Mouse (Mus musculus): ENCODE data around the gene Plcz1.
A peak's percentile ranks its signal among the peaks of the same experiment; 100 is the strongest.

Plcz1 gene

GRCm38 (mm10) chr6:140041357-140041756 lies at the start of gene Plcz1:
Gene Plcz1, minus strand, starts transcription at chr6:140041457.
- no peak for DNase-seq (ENCODE audit: low spot score)

DNA sequence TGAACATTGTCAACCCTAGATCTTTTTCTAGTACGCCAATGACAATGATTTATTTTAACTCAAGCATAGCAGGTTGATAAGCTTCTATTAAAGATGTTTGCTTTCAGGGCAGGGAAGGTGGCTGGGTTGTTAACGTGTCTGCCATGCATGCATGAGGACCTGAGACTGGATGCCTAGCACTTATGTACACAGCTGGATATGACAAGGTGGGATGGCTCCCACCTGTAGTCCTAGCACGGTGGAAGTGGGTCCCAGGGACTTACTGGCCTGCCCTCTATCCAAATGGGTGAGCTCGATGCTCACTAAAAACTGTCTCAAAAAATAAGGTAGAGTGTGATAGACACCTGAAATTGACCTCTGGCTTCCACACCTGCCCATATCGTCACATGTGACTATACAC lies 48.6 kb upstream of the Plcz1 start:
- DNase-seq (ENCODE audit: low spot score) = no peak

DNA sequence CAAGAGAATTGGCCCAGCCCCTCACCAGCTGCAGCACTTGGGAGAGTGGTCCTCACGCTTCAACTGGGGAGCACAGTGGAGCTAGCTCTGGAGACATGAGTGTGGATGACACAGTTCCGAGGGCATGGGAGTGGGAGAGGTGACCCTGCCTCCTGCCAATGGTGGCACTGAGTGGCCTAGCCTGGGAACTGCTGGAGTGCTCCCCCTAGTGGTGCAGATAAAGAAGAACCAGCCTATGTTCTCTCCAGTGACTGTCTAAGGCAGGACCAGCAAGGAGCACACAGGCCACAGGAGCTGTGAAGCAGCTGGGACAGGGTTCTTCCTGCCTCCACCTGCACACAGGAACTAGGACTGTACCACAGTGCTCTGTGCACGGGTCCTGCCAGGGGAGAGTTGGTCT lies 40.5 kb upstream of the Plcz1 start:
- DNase-seq (ENCODE audit: low spot score) = no peak

- DNase-seq (ENCODE audit: low spot score) = no peak
Observed at GRCm38 (mm10) chr6:140080933-140081332, 39.7 kb upstream of the Plcz1 start.

DNA sequence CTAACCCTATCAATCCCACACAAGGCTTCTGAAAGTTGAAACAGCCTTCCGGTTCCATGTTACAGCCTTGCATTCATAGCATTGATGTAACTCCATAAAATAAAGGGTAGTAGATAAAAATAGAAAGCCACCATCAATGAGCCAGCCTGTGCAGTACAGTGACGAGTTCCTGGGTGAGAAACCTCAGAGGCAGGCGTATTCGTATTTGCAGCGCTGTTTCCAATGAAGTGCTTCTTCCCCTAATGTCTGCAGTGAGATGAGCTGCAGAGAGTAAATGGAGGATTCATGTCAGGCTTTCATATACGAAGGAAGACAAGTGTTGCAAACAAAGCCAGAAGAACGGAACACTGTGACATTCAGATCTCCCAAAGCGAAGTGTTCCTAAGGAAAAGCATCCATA lies 27.9 kb upstream of the Plcz1 start:
- DNase-seq (ENCODE audit: low spot score) = no peak

DNA sequence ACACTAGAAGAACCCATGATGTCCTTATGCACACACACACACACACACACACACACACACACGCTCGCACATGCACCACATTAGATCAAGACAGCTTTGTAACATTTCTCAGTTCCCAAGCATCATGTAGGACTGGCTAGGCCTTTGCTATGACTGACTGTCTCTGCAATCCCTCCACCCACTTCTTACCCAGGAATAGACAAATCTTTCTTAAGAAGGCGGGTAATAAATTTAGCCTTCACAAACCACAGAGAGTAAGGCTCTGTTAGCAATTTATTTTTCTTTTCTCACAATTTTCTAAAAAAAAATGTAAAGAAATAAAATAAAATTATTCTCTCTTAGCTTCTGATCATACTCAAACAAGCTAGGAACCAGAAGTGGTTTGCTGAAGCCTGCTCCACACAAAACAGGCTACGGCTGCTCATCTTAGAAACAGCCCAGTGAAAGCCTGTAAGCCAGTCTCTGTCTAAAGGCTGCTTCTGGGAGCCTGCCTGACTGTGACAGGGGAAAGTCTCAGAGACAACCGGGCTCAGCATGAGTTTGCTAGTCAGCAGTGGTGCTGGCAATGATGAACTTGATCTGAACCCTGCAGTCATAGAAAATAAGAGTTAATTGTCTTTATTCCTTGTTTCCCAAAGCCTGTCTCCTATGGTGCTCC lies 13.1 kb upstream of the Plcz1 start:
- DNase-seq (ENCODE audit: low spot score) = no peak

DNA sequence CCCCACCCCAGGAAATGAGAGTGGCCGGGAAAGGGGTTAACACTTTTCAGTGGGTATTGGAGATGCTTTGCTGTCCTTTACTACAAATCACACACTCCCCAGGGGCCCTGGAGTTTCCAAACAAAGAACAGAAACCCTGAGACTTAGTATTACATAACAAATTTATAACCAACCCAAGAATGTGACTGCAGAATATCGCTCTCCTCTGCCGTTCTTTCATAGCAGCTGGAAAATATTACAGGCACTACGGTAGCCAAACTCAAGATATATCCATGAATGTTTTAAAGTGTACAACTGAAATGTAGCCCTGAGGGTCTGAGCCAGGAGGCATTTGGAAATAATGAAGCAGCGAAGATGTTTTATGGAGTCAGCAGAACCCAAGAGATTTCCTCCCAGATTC lies 10.2 kb upstream of the Plcz1 start:
- DNase-seq (ENCODE audit: low spot score) = no peak

DNA sequence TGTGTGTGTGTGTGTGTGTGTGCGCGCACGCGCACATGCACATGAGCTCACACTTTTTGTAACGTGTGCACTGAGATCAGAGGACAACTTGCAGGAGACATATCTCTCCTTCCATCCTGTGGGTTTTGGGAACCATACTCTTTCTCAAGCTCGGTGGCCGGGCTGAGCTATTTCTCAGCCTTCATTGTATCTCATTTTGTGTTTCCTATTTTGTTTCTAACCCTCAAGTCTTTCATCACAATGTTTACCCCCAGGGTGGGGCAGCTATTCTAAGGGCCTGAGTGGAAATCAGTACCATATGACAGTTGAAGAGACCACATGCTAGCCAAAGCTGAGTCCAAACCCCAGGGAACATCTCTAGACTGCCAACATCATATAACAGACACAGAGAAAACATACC lies 305 bp downstream of the Plcz1 start, which contains the start of gene Capza3:
Gene Capza3, plus strand, starts transcription at position 301 of the 400 bp plus-strand sequence.
- DNase-seq (ENCODE audit: low spot score) = no peak

DNA sequence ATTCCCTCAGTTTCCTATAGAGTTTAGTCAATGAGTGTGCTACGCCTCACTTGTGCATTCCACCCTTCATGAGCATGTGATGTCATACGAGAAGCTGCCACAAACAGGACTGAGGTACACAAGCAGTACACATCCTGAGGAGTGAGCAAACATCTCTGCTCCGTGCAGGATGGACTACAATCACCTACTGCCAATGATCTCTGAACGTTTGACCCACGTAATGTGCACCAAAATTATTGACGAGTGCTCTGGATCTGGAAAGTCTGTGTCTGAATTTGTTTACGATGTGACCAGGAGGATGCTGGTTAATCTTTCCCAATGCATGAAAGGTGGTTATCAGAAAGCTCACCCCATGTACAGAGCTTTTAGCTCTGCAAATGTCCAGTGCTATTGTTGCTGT lies 16.9 kb downstream of the Plcz1 start:
- DNase-seq (ENCODE audit: low spot score) = no peak

- no peak for DNase-seq (ENCODE audit: low spot score)
Observed at GRCm38 (mm10) chr6:140005181-140005580, 36.1 kb downstream of the Plcz1 start.

- no peak for DNase-seq (ENCODE audit: low spot score)
Observed at GRCm38 (mm10) chr6:139989597-139989996, 51.7 kb downstream of the Plcz1 start.

GRCm38 (mm10) chr6:139989075-139989474 lies 52.2 kb downstream of the Plcz1 start:
- no peak for DNase-seq (ENCODE audit: low spot score)

- no peak for DNase-seq (ENCODE audit: low spot score)
Observed at GRCm38 (mm10) chr6:139986564-139986963, 54.7 kb downstream of the Plcz1 start.

GRCm38 (mm10) chr6:139984069-139984468 lies 57.2 kb downstream of the Plcz1 start:
- no peak for DNase-seq (ENCODE audit: low spot score)

DNA sequence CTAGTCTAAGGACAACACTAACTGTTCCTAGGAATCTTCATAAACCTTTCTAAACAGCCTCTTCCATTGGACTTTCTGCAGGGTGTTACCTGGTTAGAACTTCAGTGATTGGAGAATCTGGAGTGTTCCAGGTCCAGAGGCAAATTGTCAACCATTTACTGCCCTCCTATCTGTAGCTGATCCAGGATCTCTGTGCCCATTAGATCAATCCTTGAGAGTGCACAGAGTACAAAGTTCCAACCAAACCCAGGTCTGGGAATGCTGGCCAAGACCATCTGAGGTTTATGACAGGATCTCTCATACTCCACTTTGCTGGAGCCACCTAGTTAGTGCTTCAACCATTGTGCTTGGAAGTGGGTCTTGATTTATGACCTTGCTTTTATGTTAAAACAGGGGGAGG lies 60.2 kb downstream of the Plcz1 start:
- no peak for DNase-seq (ENCODE audit: low spot score)

DNA sequence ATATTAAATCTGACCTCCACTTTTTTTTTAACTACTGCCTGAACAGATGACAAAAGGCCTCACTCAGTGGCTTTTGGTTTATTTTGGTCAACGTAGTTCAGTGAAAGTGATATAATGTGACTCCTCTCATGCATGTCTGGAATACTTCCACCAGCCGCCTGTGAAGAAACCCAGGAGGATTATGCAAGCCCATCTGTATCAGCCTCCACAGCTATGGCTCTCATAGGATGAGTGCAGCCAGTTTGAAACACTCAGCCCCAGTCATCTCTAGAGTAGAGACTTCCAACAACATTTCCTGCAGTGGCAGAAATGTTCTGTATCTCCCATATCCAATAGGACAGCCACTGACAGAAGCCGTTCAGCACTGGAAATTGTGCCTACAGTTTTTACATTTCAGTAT lies 63.1 kb downstream of the Plcz1 start:
- DNase-seq (ENCODE audit: low spot score) = no peak

GRCm38 (mm10) chr6:139974668-139975067 lies 66.6 kb downstream of the Plcz1 start:
- DNase-seq (ENCODE audit: low spot score) = no peak

DNA sequence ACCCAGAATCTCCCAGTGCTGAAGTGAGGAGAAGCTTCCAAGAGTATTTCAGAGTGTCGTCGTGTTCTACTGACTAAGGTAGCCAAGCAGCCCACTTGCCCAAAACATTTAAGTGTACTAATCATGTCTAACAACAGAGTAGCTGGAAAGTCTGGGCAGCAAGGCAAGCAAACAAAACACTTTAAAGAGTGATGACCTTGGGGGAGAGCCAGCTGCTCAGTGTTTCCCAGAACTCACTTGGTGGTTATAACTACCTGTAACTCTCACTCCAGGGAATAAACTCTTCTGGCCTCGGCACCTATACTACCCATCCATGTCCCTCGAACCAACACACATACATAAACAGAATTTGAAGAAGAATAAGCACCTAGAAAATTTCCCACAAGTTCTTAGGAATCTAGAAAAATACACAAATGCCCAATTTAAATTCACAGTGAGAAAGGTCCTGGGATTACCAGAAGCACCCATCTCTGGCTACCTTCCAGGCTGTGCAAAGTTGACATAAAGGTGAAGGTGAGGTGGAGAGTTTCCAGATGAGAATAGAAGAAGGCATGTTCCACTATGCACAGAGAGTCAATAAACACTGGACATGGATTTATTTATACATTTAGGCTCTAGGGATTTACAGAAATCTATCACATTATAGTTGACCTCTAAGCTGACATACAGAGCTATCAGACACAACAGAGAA lies 69.5 kb downstream of the Plcz1 start:
- DNase-seq (ENCODE audit: low spot score) = no peak

- no peak for DNase-seq (ENCODE audit: low spot score)
Observed at GRCm38 (mm10) chr6:139966684-139967083, 74.6 kb downstream of the Plcz1 start.

- no peak for DNase-seq (ENCODE audit: low spot score)
Observed at GRCm38 (mm10) chr6:139964895-139965294, 76.4 kb downstream of the Plcz1 start.

DNA sequence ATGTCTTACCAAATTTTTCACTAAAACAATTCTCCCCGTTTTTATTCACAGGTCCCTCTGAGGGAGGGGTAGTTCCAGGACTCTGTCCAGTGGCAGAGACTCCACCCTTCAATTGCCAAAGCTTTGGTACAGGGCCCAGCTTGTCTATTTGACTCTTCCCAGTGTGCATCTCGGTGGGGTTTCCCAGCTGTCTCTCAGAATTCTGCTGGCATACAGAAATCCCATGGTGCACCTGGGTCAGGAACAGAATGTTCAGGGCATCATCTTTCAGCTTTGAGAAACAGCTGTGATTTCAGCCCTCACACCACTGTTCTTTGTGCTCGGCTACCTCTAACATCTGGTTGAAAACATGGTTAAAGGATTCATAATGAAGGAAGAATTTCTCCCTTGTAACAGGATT lies 77.5 kb downstream of the Plcz1 start:
- no peak for DNase-seq (ENCODE audit: low spot score)

- no peak for DNase-seq (ENCODE audit: low spot score)
Observed at GRCm38 (mm10) chr6:139957531-139958241, 83.6 kb downstream of the Plcz1 start.

DNA sequence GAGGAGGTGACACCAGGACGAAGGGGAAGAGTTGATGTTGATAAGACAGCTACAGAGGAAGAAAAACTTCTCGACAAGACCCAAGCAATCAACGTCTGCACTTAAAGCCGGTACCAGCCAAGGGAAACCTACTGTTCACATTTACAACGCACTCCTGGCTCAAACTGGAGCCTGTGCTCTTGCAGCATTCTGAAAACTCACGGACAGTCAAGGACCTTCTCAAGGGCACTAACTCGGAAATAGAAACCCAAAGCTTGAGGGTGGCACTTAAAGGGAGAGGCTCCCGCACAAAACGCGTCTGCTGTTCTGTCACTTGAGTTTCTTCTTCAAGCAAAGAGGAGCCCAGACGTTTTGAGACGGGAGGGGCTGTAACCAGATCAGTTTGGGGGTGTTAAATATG lies 87.7 kb downstream of the Plcz1 start:
- DNase-seq (ENCODE audit: low spot score) = peak; percentile 8

Data from ovary, postnatal 36 days (tissue).